ENCODE assay signal across 23 mouse cellular contexts in genomic region chr9:53377597-53377996, GRCm38 (mm10). TPM values are rescaled to one million over a fixed set of nuclear protein-coding genes. Genes with fewer than 3 reads are reported as not detected.
"Had no signal": no experiment of that assay in that cellular context is flagged by ENCODE, and none has a peak within 500 bp of the region (broad histone marks: within the 10 kb centered on the region; RNA-seq: fewer than 3 reads in every experiment).

No protein-coding gene starts in this region.

- H3K27me3 ChIP-seq: limb, embryonic 13.5 days; midbrain, embryonic 12.5 days; midbrain, embryonic 15.5 days; neural tube, embryonic 12.5 days; neural tube, embryonic 15.5 days; stomach, embryonic 15.5 days had no signal

- H3K4me1 ChIP-seq: limb, embryonic 10.5 days; limb, embryonic 13.5 days; liver, embryonic 15.5 days; midbrain, embryonic 12.5 days; midbrain, embryonic 15.5 days; neural tube, embryonic 12.5 days; neural tube, embryonic 15.5 days; stomach, embryonic 15.5 days had no signal

- H3K4me3 ChIP-seq: layer of hippocampus, adult 2 months; limb, embryonic 10.5 days; limb, embryonic 13.5 days; liver, embryonic 12.5 days; liver, embryonic 15.5 days; midbrain, embryonic 12.5 days; midbrain, embryonic 15.5 days; neural tube, embryonic 12.5 days; neural tube, embryonic 15.5 days; stomach, embryonic 15.5 days had no signal

- H3K9ac ChIP-seq: limb, embryonic 13.5 days; liver, embryonic 12.5 days; liver, embryonic 15.5 days; midbrain, embryonic 12.5 days; midbrain, embryonic 15.5 days; neural tube, embryonic 12.5 days; neural tube, embryonic 15.5 days; stomach, embryonic 15.5 days had no signal

- H3K4me2 ChIP-seq: limb, embryonic 13.5 days; liver, embryonic 12.5 days; liver, embryonic 15.5 days; midbrain, embryonic 12.5 days; midbrain, embryonic 15.5 days; neural tube, embryonic 12.5 days; neural tube, embryonic 15.5 days; stomach, embryonic 15.5 days had no signal

- H3K36me3 ChIP-seq: limb, embryonic 10.5 days; limb, embryonic 13.5 days; liver, embryonic 12.5 days; liver, embryonic 15.5 days; midbrain, embryonic 12.5 days; midbrain, embryonic 15.5 days; neural tube, embryonic 12.5 days; neural tube, embryonic 15.5 days; stomach, embryonic 15.5 days had no signal

- DNase-seq: kidney, adult 9 months; kidney, postnatal 25 days; layer of hippocampus, adult 9-11 months; liver; lung, adult 18-20 months; lung, postnatal 14 days; right cerebral cortex, adult 18-20 months; right cerebral cortex, postnatal 14 days; right cerebral cortex, postnatal 4 days; spleen, adult 18-20 months; thymus, postnatal 25 days had no signal

- H3K9me3 ChIP-seq: limb, embryonic 10.5 days; limb, embryonic 13.5 days; liver, embryonic 12.5 days; liver, embryonic 15.5 days; midbrain, embryonic 12.5 days; midbrain, embryonic 15.5 days; neural tube, embryonic 12.5 days; neural tube, embryonic 15.5 days; stomach, embryonic 15.5 days had no signal

- H3K27ac ChIP-seq: kidney, postnatal 0 days; layer of hippocampus, adult 2 months; limb, embryonic 10.5 days; limb, embryonic 13.5 days; liver, embryonic 12.5 days; liver, embryonic 15.5 days; macrophage; midbrain, embryonic 12.5 days; midbrain, embryonic 15.5 days; neural tube, embryonic 12.5 days; neural tube, embryonic 15.5 days; stomach, embryonic 15.5 days had no signal

- ATAC-seq: liver, embryonic 12.5 days; midbrain, embryonic 15.5 days had no signal

RNA-seq across cellular contexts. Expression of gene 4930550C14Rik, which starts 24.5 kb away (rescaled TPM):
- total RNA-seq: layer of hippocampus, adult 2 months had no signal
